Mouse (Mus musculus): ENCODE measurements around the gene Igfbp5. TPM values are rescaled to one million over a fixed set of nuclear protein-coding genes. Genes with fewer than 3 reads are reported as not detected.

The Igfbp5 gene
- polyA plus RNA-seq, 1 experiment from 2014 or later: 3.0 TPM

DNA sequence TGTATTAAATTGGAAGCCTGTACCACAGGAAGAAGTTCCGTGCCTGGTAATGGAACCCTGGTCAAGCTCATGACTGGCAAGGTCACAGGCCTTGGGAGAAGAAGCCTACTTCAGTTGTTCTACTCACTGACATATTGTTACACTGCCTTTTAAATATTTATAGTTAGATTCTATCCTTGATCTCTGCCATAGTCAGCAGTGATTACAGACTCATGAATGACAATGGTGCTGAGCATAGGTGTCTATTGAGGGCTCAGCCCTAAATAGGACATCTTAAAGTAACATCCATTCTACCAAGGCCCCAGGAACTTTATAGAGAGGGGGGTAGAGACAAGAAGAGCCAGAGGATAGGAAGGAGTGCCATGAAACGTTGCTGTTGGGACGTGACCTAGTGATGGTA, 63.6 kb downstream of the Igfbp5 start:
- no peak for DNase-seq (ENCODE audit: low spot score)

DNA sequence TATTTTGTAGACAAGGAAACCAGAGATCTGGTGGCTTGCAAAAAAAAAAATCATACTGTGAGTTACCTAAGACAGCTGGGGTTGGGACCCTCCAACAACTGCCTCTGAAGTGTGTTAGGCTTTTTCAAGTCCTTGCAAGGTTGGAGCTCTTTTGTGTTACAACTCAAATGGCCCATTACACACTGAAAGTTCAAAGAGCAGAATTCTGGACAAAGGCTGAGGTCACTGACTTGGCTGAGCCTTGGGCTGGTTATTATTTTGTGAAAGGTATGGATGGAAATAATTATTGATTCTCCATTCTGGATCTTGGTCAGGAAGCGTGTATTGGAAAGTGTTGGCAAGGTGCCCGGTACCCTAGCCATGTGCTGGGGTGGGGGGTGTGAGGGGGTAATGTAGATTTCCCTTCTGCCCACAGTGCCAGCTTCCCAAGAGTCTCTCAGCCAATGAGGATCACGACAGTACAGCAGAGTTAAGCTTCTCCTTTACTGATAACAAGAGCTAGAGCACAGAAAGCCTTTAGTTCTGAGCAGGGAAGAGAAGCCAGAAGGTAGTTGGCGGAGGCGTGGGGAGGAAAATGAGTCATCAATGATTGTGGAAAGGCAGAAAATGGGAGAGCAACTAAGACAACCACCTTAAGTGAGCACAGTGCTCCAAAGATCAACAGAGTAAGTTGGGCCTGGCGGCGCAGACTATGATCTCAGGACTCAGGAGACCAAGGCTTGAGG, 64.6 kb downstream of the Igfbp5 start:
- DNase-seq (ENCODE audit: low spot score): no peak

DNA sequence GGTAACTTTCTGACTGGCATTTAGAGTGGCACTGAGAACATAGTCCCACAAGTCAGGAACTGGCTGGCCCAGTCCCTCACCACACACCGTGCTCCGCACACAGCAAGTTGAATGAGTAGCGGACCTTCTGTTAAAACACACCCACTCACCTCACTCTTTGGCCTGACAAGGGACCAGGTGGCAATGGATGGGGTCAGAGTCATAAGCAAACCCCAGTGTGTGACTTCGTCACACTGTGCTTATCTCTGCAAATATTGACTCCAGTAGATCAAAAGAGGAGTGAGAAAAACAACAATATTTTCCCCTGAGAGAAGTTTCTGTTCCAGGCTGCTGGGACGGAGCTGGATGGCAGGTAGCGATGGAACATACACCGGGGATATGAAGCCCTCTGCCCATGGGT, 65.4 kb downstream of the Igfbp5 start:
- DNase-seq (ENCODE audit: low spot score): no peak

Other genes with a start within 250 kb of the Igfbp5 start
- gene Ankar, start 174.3 kb downstream of the Igfbp5 start, polyA plus RNA-seq (2015; fragmentation: Nextera tagmentation; extraction: Ambion mirVana): not detected in 2 replicates
- 2,771 and 2,781 TPM in 2 replicates for gene Rpl37a, start 163.6 kb downstream of the Igfbp5 start, polyA plus RNA-seq (2015; fragmentation: Nextera tagmentation; extraction: Ambion mirVana)
- 37.3 and 38.8 TPM in 2 replicates for gene Igfbp2, start 50.4 kb downstream of the Igfbp5 start, polyA plus RNA-seq (2015; fragmentation: Nextera tagmentation; extraction: Ambion mirVana)
- gene Tnp1, start 141.0 kb upstream of the Igfbp5 start, polyA plus RNA-seq (2015; fragmentation: Nextera tagmentation; extraction: Ambion mirVana): not detected in 2 replicates

Data from thymus, postnatal 0 days (tissue).